Mouse (Mus musculus): ENCODE data around the gene Efna5.

DNA sequence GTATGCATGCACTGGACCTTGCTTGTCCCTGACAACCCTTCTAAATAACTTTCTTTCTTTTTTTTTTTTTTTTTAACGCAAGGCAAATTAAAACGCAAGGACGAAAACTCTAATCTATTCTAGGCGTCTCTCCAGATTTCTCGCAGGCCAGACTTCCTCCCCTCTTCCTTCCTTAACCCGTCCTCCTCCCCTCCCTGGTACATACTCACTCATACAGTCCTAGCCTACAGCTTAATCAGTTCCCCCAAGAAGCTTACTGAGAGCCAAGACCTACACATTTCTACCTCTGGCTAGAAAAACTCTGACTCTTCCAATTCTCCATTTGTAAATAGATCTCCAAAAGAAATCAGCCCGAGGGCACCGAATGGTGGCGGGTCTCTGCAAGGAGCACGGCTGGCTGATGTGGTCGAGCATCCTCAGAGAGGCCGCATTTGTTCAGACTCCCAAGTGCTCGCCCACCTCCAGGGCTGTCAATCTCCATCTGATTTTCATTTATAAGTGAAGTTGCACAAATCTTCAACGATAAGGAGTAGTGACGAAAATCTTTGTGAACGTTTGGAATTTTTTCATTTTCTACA, 48.5 kb downstream of the Efna5 start:
- TF ChIP-seq POLR2A (IDR thresholded peaks at IDR 0.05; ENCODE audit: low read depth, low read length) (no peak), CTCF (IDR thresholded peaks at IDR 0.05; ENCODE audit: borderline replicate concordance, insufficient read depth, low read length) (no peak)
